In genomic region chr17:55958584-55958886, GRCm38 (mm10) we compare ENCODE assay signal across 8 mouse cellular contexts. TPM values are rescaled to one million over a fixed set of nuclear protein-coding genes. Genes with fewer than 3 reads are reported as not detected.
DNase-seq lines count a peak whose midpoint lies in the region; ATAC-seq and TF ChIP-seq lines count a peak whose summit lies in the region.

No protein-coding gene starts in this region.

- H3K9ac ChIP-seq in hindbrain, embryonic 14.5 days, result peak overlapping the region; percentile 70
- H3K9ac ChIP-seq in midbrain, embryonic 16.5 days (ENCODE audit: low read depth, low read length), result peak overlapping the region; percentile 55

- H3K4me1 ChIP-seq in kidney, adult 2 months (ENCODE audit: control insufficient read depth, insufficient read depth, low read length), result peaks cover 10% of the 10 kb centered on the region; the same call in 1 of the 2 replicates
- H3K4me1 ChIP-seq in brown adipose tissue, adult 24 weeks (ENCODE audit: control insufficient read depth, insufficient read depth, insufficient read length, low read length), result no peaks in the 10 kb centered on the region; the same call in 1 of the 2 replicates
- peaks cover 30% of the 10 kb centered on the region for H3K4me1 ChIP-seq in hindbrain, embryonic 14.5 days (replicated peaks; ENCODE audit: control insufficient read depth, insufficient read depth, low read length)
- peaks cover 31% of the 10 kb centered on the region for H3K4me1 ChIP-seq in midbrain, embryonic 16.5 days (ENCODE audit: control insufficient read depth, insufficient read depth, low read length)

- H3K36me3 ChIP-seq in kidney, adult 2 months (ENCODE audit: control insufficient read depth, insufficient read depth, low read length), result no peaks in the 10 kb centered on the region
- H3K36me3 ChIP-seq in hindbrain, embryonic 14.5 days (replicated peaks; ENCODE audit: control insufficient read depth, insufficient read depth), result peaks cover 10% of the 10 kb centered on the region; the same call in 1 of the 2 replicates
- 0 out of 2 replicates have a peak, but pooled peaks cover 3% of the 10 kb centered on the region for H3K36me3 ChIP-seq in midbrain, embryonic 16.5 days (ENCODE audit: control insufficient read depth, insufficient read depth, low read length)

- no peaks in the 10 kb centered on the region for H3K9me3 ChIP-seq in hindbrain, embryonic 14.5 days (ENCODE audit: control insufficient read depth, low read length)
- H3K9me3 ChIP-seq in midbrain, embryonic 16.5 days (replicated peaks; ENCODE audit: control insufficient read depth, low read length, poor library complexity, severe bottlenecking), result no peaks in the 10 kb centered on the region

- H3K27me3 ChIP-seq in kidney, adult 2 months (replicated peaks; ENCODE audit: control insufficient read depth, insufficient read depth, low read length), result no peaks in the 10 kb centered on the region
- peaks cover 5% of the 10 kb centered on the region; the same call in 1 of the 2 replicates for H3K27me3 ChIP-seq in hindbrain, embryonic 14.5 days (ENCODE audit: control insufficient read depth, insufficient read depth, low read length)
- no peaks in the 10 kb centered on the region for H3K27me3 ChIP-seq in midbrain, embryonic 16.5 days (ENCODE audit: control insufficient read depth, insufficient read depth, low read depth, low read length)

- 37% methylated on average over 2 of the region's 2 CpGs for WGBS in kidney, adult 2 months
- WGBS in hindbrain, embryonic 14.5 days, result 20% methylated on average over 2 of the region's 2 CpGs
- WGBS in midbrain, embryonic 16.5 days, result 22% methylated on average over 2 of the region's 2 CpGs

- H3K27ac ChIP-seq in kidney, adult 2 months (ENCODE audit: insufficient read depth, low read depth, low read length), result peak overlapping the region; percentile 36; the same call in 1 of the 2 replicates
- peak overlapping the region; percentile 65 for H3K27ac ChIP-seq in brown adipose tissue, adult 24 weeks (replicated peaks; ENCODE audit: low read depth, low read length)
- H3K27ac ChIP-seq in hindbrain, embryonic 14.5 days, result peak overlapping the region; percentile 93
- H3K27ac ChIP-seq in midbrain, embryonic 16.5 days (ENCODE audit: low read length), result peak overlapping the region; percentile 89

- TF ChIP-seq POLR2A in kidney, adult 2 months (IDR thresholded peaks at IDR 0.05; ENCODE audit: low read depth, low read length), result no peak

- no peak for ATAC-seq in hindbrain, embryonic 14.5 days (ENCODE audit: low FRiP score)
- ATAC-seq in midbrain, embryonic 16.5 days, result no peak

- no peak for TF ChIP-seq CTCF in kidney, adult 2 months (conservative IDR thresholded peaks at IDR 0.05; ENCODE audit: insufficient read depth, insufficient read length, low read depth, low read length)

- peak overlapping the region; percentile 33 for H3K4me3 ChIP-seq in kidney, adult 2 months (ENCODE audit: insufficient read depth, low read depth, low read length)
- H3K4me3 ChIP-seq in brown adipose tissue, adult 24 weeks (ENCODE audit: insufficient read depth, low read depth, low read length), result peak overlapping the region; percentile 51
- peak overlapping the region; percentile 43 for H3K4me3 ChIP-seq in hindbrain, embryonic 14.5 days (replicated peaks; ENCODE audit: low read length)
- peak overlapping the region; percentile 51 for H3K4me3 ChIP-seq in midbrain, embryonic 16.5 days (ENCODE audit: low read depth, low read length)

- no peak for DNase-seq in kidney, adult 2 months
- no peak for DNase-seq in kidney, postnatal 36 days
- DNase-seq in hindbrain, embryonic 14.5 days (ENCODE audit: low spot score), result no peak
- DNase-seq in urinary bladder, postnatal 4 days (ENCODE audit: low spot score in 2 of 2), result no peak
- DNase-seq in urinary bladder, postnatal 10 days (ENCODE audit: low spot score), result no peak
- DNase-seq in urinary bladder, adult 18-20 months (ENCODE audit: low spot score in 2 of 2), result no peak

- H3K4me2 ChIP-seq in hindbrain, embryonic 14.5 days (replicated peaks), result peak overlapping the region; percentile 83
- H3K4me2 ChIP-seq in midbrain, embryonic 16.5 days (ENCODE audit: low read length), result peak overlapping the region; percentile 66

RNA-seq across cellular contexts. Expression of gene Yju2, which starts 0.4 kb away (rescaled TPM):
- polyA plus RNA-seq in kidney, adult 2 months (2012; rRNA removed), result 7.2 and 7.7 TPM in 2 replicates
- polyA plus RNA-seq in brown adipose tissue, adult 24 weeks (2012; ENCODE audit: insufficient read depth, insufficient read length, missing spikeins), result 4.6 and 6.0 TPM in 2 replicates
- polyA plus RNA-seq in hindbrain, embryonic 14.5 days (2014; fragmentation: Nextera tagmentation; extraction: Ambion mirVana), result 15.9 and 18.1 TPM in 2 replicates
- 21.2 and 24.6 TPM in 2 replicates for polyA plus RNA-seq in midbrain, embryonic 16.5 days (2015; fragmentation: Nextera tagmentation; extraction: Ambion mirVana)

RNA-seq across cellular contexts. Expression of gene Ebi3, which starts 6.1 kb away (rescaled TPM):
- 3.1 and 3.5 TPM in 2 replicates for polyA plus RNA-seq in kidney, adult 2 months (2012; rRNA removed)
- polyA plus RNA-seq in brown adipose tissue, adult 24 weeks (2012; ENCODE audit: insufficient read depth, insufficient read length, missing spikeins), result 0.91 and 2.3 TPM in 2 replicates
- polyA plus RNA-seq in hindbrain, embryonic 14.5 days (2014; fragmentation: Nextera tagmentation; extraction: Ambion mirVana), result 5.6 and 8.1 TPM in 2 replicates
- 6.0 and 7.1 TPM in 2 replicates for polyA plus RNA-seq in midbrain, embryonic 16.5 days (2015; fragmentation: Nextera tagmentation; extraction: Ambion mirVana)

RNA-seq across cellular contexts. Expression of gene Zfp119b, which starts 9.2 kb away (rescaled TPM):
- polyA plus RNA-seq in kidney, adult 2 months (2012; rRNA removed), result 0.46 and 0.69 TPM in 2 replicates
- 1.3 and 3.3 TPM in 2 replicates for polyA plus RNA-seq in brown adipose tissue, adult 24 weeks (2012; ENCODE audit: insufficient read depth, insufficient read length, missing spikeins)
- polyA plus RNA-seq in hindbrain, embryonic 14.5 days (2014; fragmentation: Nextera tagmentation; extraction: Ambion mirVana), result 9.4 and 10.5 TPM in 2 replicates
- 10.1 and 11.2 TPM in 2 replicates for polyA plus RNA-seq in midbrain, embryonic 16.5 days (2015; fragmentation: Nextera tagmentation; extraction: Ambion mirVana)

RNA-seq across cellular contexts. Expression of gene Shd, which starts 11.7 kb away (rescaled TPM):
- 22.4 and 31.3 TPM in 2 replicates for polyA plus RNA-seq in kidney, adult 2 months (2012; rRNA removed)
- not detected in 2 replicates for polyA plus RNA-seq in brown adipose tissue, adult 24 weeks (2012; ENCODE audit: insufficient read depth, insufficient read length, missing spikeins)
- 149 and 167 TPM in 2 replicates for polyA plus RNA-seq in hindbrain, embryonic 14.5 days (2014; fragmentation: Nextera tagmentation; extraction: Ambion mirVana)
- 185 and 187 TPM in 2 replicates for polyA plus RNA-seq in midbrain, embryonic 16.5 days (2015; fragmentation: Nextera tagmentation; extraction: Ambion mirVana)

RNA-seq across cellular contexts. Expression of gene Fsd1, which starts 27.8 kb away (rescaled TPM):
- 0.36 and 0.48 TPM in 2 replicates for polyA plus RNA-seq in kidney, adult 2 months (2012; rRNA removed)
- 0.59 TPM in 1 of 2 replicates, not detected in the other for polyA plus RNA-seq in brown adipose tissue, adult 24 weeks (2012; ENCODE audit: insufficient read depth, insufficient read length, missing spikeins)
- 167 and 175 TPM in 2 replicates for polyA plus RNA-seq in hindbrain, embryonic 14.5 days (2014; fragmentation: Nextera tagmentation; extraction: Ambion mirVana)
- 200 and 218 TPM in 2 replicates for polyA plus RNA-seq in midbrain, embryonic 16.5 days (2015; fragmentation: Nextera tagmentation; extraction: Ambion mirVana)

Comparison
In these comparisons a context has a peak if more than half of its experiments do, and no peak if none do; other contexts are left out.
1. H3K27ac ChIP-seq: peak in every context shown above with its lines; median percentile 93 in hindbrain, embryonic 14.5 days; 89 in midbrain, embryonic 16.5 days; 65 in brown adipose tissue, adult 24 weeks; 36 in kidney, adult 2 months.